Mouse (Mus musculus) thymus, postnatal 14 days (tissue): ENCODE measurements around the gene Hist1h1b.
A peak's percentile ranks its signal among the peaks of the same experiment; 100 is the strongest.
"Not testable (repeated sequence)": the region's sequence is repeated elsewhere in the genome, so short reads cannot be mapped to it uniquely, and the experiment has no call there.

Source experiments
- DNase-seq: peaks from one replicate; pipeline ENCODE4 v3.0.0; 2021

Gene Hist1h1b

DNA sequence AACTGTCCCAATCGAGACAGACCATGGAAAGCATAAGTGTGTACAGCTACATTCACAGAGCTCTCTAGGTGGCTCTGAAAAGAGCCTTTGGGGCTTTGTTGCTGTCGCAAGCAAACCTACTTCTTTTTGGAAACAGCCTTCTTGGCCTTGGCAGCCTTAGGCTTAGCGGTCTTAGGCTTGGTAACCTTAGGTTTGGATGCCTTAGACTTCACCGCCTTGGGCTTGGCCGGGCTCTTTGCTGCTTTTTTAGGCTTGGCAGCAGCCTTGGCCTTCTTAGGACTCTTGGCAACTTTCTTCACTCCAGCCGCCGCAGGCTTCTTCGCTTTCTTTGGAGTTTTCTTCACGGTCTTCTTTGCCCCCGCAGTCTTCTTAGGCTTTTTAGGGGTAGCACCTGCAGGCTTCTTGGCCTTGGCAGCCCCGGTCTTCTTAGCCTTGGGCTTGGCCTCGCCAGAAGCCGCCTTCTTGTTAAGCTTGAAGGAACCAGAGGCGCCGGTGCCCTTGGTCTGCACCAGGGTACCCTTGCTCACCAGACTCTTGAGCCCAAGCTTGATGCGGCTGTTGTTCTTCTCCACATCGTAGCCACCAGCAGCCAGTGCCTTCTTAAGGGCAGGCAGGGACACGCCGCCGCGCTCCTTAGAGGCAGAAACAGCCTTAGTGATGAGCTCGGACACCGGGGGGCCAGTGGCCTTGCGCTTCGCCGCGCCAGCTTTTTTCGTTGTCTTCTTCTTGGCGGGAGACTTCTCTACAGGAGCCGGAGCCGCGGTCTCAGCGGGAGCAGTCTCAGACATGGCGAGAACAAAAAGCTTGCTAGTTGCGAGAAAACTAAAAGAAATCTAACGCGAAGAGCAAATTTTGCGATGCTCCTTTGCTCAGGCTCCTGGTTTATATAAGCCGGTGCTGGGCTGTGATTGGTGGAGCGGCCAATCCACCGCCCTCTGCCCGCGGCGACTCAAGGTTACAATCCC lies at the start of gene Hist1h1b:
Gene Hist1h1b (minus strand): TSS at position 859 of the 965 bp plus-strand sequence.
- peak; percentile 86 for DNase-seq

DNA sequence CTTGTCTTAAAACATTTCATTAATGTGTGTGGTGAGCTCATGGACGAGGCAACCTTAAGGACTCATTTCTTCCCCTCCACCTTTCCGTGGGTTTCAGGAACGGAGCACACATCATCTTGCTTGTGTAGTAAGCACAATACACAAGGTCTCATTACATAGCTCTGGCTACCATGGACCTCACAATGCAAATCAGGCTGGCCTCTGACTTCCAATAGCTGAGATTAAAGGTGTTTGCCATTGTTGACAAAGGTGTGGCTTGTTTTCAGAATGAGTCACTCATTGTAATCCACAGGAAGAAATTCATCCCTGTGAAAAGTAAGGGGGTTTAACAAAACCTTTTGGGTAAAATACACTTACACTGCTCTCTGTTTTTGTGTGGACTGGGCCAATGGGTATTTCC lies 48.1 kb upstream of the Hist1h1b start:
- no peak for DNase-seq

DNA sequence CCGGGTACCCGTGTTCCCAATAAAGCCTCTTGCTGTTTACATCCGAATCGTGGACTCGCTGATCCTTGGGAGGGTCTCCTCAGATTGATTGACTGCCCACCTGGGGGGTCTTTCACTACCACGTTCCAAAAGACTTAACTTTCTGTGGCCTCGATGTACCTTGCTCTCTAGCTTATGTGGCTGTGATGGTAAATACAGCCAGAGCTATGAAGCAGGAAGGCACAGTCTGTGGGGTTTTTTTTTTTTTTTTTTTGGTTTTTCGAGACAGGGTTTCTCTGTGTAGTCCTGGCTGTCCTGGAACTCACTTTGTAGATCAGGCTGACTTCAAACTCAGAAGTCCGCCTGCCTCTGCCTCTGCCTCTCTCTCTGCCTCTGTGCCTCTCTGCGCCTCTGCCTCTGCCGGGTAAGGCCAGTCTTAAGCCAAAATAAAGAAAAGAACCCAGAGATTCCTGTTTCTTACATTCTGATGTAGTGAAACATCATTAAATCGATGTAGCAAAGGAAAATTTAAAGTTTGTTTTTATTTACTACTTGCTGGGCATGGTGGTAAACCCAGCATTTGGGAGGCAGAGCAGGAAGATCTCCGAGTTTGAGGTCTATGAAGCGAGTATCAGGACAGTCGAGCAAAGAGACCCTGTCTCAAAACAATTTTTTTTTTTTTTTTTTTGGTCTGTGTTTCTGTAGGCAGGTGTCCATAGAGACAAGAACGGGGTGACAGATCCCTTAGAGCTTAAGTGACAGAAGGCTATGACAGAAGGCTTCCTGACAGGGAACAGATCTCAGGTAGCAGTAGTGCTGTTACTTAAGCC lies 39.9 kb upstream of the Hist1h1b start:
- DNase-seq, result not testable (repeated sequence)

DNA sequence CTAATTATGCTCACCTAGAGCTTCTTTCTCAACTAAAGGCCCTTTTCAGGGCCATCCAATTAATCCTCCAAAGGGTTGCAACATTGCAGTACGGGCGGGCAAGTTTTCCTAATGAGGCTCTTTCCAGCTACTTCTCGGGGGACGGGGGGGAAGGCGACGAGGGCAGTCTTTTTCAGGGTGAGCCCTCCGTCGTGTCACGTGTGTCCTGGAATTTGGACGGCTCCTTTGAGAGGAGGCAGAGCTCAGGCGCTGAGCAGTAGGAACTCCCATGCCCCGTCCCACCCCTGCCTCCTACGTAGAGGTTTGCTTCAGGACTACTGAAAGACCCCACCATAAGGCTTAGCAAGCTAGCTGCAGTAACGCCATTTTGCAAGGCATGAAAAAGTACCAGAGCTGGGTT lies 31.7 kb upstream of the Hist1h1b start:
- DNase-seq, result not testable (repeated sequence)

DNA sequence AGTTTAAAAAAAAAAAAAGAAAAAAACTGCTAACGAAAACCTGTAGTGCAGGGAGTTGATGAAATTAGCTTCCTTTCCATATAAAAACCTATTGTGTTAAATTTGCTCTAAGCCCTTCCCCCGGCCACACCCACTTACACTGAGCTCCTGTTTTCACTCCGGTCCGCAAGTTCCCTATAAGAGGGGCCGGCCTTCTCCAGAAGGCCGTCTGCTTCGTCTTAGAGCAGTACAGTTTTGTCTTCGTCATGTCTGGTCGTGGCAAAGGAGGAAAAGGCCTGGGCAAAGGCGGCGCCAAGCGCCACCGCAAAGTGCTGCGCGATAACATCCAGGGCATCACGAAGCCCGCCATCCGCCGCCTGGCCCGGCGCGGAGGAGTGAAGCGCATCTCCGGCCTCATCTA lies 31.1 kb upstream of the Hist1h1b start, which contains the start of gene Hist1h4m:
Gene Hist1h4m (plus strand): TSS at position 208 of the 400 bp plus-strand sequence.
- peak; percentile 71 for DNase-seq

DNA sequence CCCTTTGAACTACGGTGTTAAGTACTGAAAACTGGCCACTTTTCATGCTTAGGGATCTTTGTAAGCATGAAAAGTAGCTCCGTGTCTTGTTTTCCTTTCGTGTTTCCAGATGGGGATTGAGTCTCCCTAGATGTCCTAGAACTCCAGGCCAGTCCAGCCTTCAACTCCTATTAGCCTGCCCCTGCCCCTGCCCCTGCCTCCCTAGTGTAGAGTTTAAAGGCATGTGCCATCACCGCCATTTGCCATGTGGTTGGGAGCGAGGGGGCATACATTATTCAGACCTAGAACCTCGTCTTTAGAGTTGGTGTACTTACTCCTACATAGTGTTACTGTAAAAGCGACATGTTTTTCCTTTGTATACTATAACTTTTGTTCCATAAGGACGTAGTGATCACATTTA lies 30.6 kb upstream of the Hist1h1b start:
- DNase-seq, result not testable (repeated sequence)

DNA sequence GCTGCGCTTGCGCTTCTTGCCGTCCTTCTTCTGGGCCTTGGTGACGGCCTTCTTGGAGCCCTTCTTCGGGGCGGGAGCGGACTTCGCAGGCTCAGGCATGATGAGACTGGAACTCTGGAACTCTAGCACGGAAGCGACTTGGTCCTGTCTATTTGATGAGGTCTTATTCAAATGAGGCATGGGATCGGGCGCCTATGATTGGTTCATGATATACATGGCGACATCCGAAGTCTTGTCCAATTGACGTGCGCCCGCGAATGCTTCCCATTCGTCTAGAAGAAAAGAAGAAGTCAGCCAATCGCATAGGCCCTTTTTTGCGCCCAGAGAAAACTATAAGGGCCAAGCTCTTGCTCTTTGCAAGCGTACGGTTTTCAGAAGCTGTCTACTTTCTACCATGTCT lies 29.6 kb upstream of the Hist1h1b start, which contains the start of the genes Hist1h2bq and Hist1h2ao:
Gene Hist1h2bq (minus strand): TSS at position 125 of the 400 bp plus-strand sequence.
Gene Hist1h2ao (plus strand): TSS at position 393 of the 400 bp plus-strand sequence.
- not testable (repeated sequence) for DNase-seq

DNA sequence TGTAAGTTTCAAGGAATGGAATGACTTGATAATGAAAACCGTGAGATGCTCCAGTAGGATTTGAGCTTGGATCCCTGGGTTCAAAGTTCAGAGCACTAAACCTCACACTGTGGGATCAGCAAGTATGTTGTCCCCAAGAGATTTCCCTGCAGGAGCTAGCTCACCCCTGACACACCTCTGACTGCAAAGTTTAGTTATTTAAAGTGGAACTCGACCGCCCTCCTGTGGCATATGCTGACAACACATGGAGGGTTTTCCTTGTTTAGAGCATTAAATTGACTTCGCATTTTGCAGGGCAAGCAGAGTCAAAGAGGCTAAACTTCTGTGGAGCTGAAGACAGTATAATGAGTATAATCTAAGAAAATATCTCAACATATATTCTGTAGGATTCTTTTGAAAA lies 22.6 kb upstream of the Hist1h1b start:
- not testable (repeated sequence) for DNase-seq

DNA sequence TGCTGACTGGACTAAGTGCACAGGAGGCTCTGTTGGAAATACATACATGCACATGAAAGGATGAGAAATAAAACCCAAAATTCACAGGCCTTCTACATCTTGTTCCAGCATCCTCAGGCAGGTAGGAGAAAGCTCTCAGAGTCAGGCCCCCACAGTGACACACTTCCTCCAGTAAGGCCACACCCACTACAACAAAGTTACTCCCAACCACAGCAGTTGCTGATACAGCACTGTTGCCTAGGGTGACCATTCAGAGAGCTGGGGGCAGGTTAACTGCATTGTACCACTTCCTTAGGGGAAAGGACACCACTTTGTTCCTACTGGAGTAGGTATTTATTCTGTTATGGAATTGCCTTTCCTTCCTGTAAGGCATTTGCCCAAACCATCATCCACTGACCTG lies 16.7 kb upstream of the Hist1h1b start:
- not testable (repeated sequence) for DNase-seq

DNA sequence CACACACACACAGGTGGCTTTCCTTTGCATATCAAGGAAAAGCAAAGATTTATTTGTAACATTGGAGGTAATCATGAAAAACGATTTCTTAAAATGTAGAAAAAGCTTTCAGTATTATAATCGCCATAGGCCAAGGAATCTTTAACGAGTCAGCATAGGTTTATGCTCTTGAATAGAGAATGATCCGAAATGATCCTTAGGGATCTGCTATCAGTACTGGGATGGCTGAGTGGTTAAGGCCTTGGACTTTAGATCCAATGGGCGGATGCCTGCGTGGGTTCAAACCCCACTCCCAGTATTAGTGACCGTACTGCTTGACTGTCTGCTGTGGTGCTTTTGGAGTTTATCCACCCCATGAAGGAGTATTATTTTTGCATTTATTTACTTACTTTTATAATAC lies 15.2 kb upstream of the Hist1h1b start:
- no peak for DNase-seq

DNA sequence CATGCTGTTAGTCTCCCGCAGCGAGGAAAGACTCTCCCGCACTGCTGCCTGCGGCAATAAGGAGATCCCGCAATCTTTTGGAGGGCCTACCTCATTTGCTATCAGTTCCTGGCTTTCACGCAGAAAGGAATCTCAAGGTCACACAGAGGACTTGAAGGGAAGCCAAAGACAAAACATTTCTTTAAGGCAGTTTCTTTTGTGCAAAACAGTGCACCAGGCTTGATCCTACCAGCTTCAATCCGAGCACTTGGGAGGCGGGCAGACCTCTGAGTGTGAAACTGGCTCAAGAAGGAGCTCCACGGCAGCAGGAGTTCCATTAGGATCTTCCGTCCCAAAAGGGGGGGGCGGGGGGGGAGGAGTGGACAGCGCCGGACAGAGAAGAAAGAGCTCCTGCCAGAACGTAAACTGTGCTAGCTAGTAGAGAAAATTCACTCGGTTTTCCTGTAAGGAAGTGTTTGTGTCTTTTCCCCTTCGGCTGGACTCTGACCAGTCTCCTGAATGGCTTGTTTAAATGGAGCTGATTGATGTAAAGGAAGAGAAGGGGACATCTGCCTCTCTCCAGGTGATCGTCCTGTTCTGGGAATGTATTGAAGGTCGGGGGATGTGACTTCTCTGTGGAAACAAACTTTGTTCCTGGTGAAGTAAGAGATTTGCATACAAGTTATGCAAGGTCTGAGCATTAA lies 10.3 kb upstream of the Hist1h1b start:
- no peak for DNase-seq

DNA sequence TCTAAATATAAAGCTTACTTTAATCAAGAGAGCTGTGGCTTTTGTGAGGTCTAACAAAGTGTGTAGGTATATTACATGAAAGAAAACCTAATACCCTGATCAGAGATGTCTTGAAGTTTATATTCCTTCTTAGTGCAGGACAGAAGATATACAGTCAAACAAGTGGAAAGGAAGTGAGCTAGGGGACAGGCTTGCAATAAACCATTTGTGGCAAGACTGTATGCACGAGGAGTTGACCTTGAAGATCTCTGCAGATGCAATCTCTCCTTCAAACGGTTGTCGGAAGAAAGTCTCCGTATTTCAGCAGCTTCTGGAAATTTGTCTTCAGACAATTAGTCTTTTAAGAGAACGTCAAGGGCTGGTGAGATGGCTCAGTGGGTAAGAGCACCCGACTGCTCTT lies 9.5 kb upstream of the Hist1h1b start:
- DNase-seq, result no peak

DNA sequence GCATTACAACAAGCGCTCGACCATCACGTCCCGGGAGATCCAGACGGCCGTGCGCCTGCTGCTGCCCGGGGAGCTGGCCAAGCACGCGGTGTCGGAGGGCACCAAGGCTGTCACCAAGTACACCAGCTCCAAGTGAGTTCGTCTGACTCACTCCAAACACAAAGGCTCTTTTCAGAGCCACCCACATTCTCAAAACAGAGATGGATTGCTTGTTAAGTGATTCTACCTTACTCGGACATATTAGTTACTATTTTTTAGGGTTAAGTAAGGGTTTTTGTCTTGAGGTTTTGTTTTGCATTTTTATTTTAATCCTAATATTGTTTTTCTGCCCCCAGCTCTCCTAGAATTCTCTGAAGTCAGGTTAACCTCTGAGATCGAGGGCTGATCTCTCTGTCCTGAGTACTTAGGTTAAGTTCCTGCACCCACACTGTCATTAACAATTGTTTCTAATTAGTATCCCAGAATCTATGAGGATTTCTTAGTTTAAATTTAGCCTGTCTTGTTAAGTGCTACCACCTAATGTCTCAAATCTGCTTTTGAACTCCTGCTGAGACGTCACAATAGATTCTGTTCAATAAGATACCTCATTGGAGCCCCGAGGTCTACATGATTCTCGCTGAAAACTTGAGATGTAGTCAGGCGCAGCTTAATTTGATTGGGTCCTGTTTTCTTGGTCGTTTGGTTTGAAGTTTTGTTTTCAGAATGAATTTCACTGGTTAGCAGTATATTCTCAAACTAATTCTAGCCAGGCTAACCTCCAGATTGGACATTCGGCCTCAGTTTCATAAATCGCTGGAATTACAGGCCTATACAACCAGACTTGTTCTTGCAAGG lies 7.6 kb upstream of the Hist1h1b start:
- no peak for DNase-seq

DNA sequence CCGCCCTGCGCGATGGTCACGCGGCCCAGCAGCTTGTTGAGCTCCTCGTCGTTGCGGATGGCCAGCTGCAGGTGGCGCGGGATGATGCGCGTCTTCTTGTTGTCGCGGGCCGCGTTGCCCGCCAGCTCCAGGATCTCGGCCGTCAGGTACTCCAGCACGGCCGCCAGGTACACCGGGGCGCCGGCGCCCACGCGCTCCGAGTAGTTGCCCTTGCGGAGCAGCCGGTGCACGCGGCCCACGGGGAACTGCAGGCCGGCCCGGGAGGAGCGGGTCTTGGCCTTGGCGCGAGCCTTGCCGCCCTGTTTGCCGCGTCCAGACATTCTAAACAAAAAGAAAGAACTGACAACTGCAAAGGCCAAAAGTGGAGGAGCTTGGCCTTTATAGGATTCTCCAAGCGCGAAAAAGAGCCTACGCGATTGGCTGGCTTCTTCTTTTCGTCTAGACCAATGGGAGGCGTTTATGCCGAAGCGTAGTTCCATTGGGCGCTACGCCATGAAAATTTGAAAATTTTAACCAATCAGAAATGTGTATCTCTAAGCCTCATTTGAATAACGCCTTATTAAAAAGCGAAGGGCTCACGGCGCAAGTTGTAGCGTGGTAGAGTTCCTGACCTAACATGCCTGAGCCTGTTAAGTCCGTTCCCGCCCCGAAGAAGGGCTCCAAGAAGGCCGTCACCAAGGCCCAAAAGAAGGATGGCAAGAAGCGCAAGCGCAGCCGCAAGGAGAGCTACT lies 6.6 kb upstream of the Hist1h1b start, which contains the start of the genes Hist1h2an and Hist1h2bp:
Gene Hist1h2an (minus strand): TSS at position 320 of the 731 bp plus-strand sequence.
Gene Hist1h2bp (plus strand): TSS at position 563 of the 731 bp plus-strand sequence.
- DNase-seq, result peak; percentile 84

DNA sequence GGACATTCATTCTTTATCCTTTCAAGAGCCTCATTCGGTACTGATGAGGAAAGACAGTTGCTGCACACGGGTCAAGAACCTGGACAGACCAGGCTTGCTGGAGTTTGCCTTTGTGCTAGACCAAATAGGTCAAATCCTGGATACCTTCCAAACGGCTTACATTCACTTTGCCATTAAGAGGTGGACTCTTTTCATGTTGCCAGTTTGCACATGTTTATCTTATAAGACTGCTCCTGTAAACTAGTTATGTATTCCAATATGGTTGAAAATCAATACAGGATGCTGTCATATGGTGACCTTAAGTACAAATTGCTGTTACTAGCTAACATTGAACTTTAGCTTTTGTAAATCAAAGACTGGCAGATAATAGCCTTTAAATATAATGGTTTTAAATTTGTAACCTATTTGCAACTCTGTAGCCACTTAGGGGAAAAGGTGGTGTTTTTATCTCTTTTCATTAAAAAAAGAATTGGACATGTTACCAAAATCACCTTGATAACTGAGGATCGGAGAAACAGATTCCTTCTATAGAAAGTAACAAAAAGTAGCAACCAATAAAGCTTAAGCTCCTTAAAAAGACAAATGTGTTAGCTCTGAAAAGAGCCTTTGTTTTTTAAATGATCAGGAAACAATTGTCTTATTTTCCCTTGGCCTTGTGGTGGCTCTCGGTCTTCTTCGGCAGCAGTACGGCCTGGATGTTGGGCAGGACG lies 5.9 kb upstream of the Hist1h1b start:
- DNase-seq, result no peak

DNA sequence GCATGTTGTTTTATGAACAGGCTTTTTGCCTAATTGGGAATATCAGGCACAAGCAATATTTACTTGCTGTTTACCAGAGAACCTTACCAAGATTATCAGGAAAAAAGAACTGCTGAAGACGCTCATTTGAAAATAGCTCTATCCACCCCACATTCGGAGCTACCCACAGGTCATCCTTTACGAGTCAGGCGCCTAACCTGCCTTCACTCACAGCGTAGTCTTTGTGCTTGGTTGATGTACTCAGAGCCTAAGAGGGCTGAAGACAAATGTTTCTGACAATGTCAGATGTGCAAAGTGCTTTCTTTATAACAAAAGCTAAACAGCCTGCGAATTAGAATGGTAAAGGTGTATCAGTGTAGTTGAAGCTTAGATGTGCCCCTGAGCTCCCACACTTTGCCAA lies 3.9 kb upstream of the Hist1h1b start:
- DNase-seq, result no peak

DNA sequence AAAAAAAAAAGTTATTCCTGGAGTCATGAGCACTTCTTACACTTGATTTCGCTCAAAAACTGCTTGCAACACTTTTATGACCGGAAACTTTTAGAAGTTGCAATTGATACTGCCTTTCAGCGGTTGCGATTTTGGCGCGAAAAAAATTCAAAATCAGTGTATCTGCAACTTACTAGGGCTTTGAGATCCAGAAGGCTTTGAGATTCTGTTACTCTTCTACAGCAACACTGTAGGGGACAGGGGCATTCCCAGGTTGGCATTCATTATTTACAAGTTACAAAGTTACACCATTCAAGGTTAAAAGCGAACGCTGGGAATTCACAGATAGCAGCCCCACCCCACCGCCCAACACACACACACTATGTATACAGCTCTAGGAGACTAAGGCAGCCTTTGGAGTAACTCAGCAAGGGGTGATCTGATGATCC lies 3.3 kb upstream of the Hist1h1b start:
- peak; percentile 52 for DNase-seq

DNA sequence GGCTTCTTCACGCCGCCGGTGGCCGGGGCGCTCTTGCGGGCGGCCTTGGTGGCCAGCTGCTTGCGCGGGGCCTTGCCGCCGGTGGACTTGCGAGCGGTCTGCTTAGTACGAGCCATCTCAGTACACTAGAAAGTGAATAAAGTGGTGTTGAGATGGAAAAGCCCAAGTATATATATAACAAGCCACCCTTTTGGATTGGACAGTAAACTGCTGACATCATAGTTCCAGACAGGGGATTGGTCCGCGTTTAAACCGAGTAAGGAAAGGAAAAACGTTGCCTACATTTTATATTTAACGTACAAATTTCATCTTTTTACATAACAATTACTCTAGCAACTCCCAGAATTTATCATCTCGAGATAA lies 2.8 kb upstream of the Hist1h1b start, which contains the start of gene Hist1h3i:
Gene Hist1h3i (minus strand): TSS at position 116 of the 363 bp plus-strand sequence.
- DNase-seq, result peak; percentile 71

DNA sequence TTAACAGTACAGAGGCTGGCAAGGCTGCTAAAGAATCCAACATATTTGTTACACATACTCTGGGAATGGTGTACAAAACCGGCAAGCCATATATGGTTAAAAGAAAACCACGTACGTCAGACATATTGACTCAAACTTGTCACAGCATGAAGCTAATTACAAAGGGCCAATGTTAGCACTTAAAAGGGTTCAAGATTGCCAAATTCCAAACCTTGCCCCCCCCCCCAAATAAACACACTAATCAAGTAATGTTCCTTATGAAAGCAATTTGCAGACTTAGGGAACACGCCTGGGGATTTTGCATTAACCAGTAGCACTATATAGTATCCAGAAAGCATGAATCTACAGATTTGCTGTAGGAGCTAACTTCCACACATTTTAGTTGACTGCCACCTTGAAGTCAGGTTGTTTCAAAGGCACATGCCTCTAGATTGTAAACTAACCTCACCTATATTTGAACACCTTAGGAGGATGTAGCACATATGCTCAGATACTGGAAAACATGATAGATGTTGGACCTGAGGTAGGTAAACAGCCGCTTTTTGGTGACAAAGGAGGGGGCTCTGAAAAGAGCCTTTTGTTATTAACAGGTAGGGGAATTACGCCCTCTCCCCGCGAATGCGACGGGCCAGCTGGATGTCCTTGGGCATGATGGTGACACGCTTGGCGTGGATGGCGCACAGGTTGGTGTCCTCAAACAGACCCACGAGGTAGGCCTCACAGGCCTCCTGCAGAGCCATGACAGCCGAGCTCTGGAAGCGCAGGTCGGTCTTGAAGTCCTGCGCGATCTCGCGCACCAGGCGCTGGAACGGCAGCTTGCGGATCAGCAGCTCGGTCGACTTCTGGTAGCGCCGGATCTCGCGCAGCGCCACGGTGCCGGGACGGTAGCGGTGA lies 2.2 kb upstream of the Hist1h1b start:
- DNase-seq, result peak; percentile 40
